Mouse (Mus musculus) ES-Bruce4 (cell line): Measurements from ENCODE around the gene Lats2. TPM values are rescaled to one million over a fixed set of nuclear protein-coding genes. Genes with fewer than 3 reads are reported as not detected.

Experiments used
- H3K27ac ChIP-seq: 2 replicates; pipeline ENCODE4 v1.5.1; 2012; ENCODE audit warnings: low read length, inconsistent platforms; ENCODE audit not compliant: insufficient read depth
- H3K27me3 ChIP-seq: 2 replicates; pipeline ENCODE4 v1.6.1; 2012; ENCODE audit warnings: mild to moderate bottlenecking, low read length, inconsistent platforms; ENCODE audit not compliant: control insufficient read depth, poor library complexity, insufficient read depth, severe bottlenecking
- H3K36me3 ChIP-seq: 2 replicates; pipeline ENCODE4 v1.6.1; 2012; ENCODE audit warnings: inconsistent platforms, mild to moderate bottlenecking, low read length, moderate library complexity; ENCODE audit not compliant: control insufficient read depth, poor library complexity, insufficient read depth, severe bottlenecking
- H3K4me1 ChIP-seq: one replicate; pipeline ENCODE4 v1.8.1; 2011; ENCODE audit warnings: low read length; ENCODE audit not compliant: control insufficient read depth, insufficient read depth
- H3K4me3 ChIP-seq: 2 replicates; pipeline ENCODE4 v1.5.1; 2011; ENCODE audit warnings: low read depth, mild to moderate bottlenecking, low read length
- H3K9ac ChIP-seq: 2 replicates; pipeline ENCODE4 v1.6.1; 2012; ENCODE audit warnings: low read depth, mild to moderate bottlenecking, inconsistent platforms; ENCODE audit not compliant: poor library complexity, severe bottlenecking
- H3K9me3 ChIP-seq: replicated peaks from 2 replicates; pipeline ENCODE4 v1.6.1; 2012; ENCODE audit warnings: mild to moderate bottlenecking, low read length, inconsistent platforms; ENCODE audit not compliant: control insufficient read depth, poor library complexity, insufficient read depth, severe bottlenecking
- CTCF ChIP-seq: IDR thresholded peaks from one replicate; pipeline ENCODE4 v1.8.1; 2011; ENCODE audit warnings: low read depth, low read length
- EP300 ChIP-seq: IDR thresholded peaks from 2 replicates; pipeline ENCODE4 v1.6.1; 2011; ENCODE audit warnings: low read depth, low read length; ENCODE audit not compliant: insufficient read depth
- POLR2A ChIP-seq: IDR thresholded peaks from one replicate; pipeline ENCODE4 v1.8.1; 2011; ENCODE audit warnings: low read length; ENCODE audit not compliant: insufficient read depth
- polyA plus RNA-seq: library from polyadenylated mRNA; stranded (reverse); fragments of >200 nt; gene quantifications from 2 replicates; pipeline ENCODE4 v1.2.4, GENCODE M21; 2011; ENCODE audit warnings: low read depth; ENCODE audit not compliant: missing spikeins, insufficient read depth, insufficient read length

Lats2 gene
- polyA plus RNA-seq, 1 experiment: 18.4 TPM

DNA sequence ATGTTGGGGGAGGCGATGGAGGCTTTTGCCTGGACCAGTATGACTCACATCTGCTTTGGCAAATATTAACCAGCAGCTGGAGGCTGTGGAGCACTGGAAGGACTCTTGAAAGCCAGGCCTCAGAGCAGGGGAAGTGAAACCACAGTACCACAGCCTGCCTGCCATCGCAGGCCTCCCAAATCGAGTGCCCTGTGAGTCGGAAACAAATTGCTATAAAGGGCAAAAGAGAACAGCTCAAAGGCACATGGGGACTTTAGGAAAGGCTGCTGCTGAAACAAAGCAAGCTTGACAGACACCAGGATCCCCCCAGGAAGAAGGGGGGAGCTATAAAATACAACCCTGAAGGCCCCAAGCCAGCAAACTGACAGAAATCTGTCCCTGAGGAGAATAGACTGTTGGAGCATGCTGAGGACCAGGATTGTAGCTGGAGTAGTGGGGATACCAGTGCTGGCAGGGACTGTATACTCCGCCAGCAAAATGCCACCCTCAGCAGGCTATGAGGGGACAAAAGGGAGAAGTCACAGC, 28.2 kb downstream of the Lats2 start:
- no peak overlapping the region for H3K27ac ChIP-seq
- no peak for TF ChIP-seq EP300
- TF ChIP-seq CTCF: no peak
- TF ChIP-seq POLR2A: no peak
- H3K36me3 ChIP-seq: no peaks in the 10 kb centered on the region
- no peak overlapping the region for H3K9ac ChIP-seq
- no peak overlapping the region for H3K4me3 ChIP-seq
- no peaks in the 10 kb centered on the region for H3K9me3 ChIP-seq
- peaks cover 6% of the 10 kb centered on the region for H3K4me1 ChIP-seq
- no peaks in the 10 kb centered on the region; the same call in none of the 2 replicates for H3K27me3 ChIP-seq

GRCm38 (mm10) chr14:57729364-57729763, 28.8 kb downstream of the Lats2 start:
- no peak for TF ChIP-seq CTCF
- TF ChIP-seq EP300: no peak
- TF ChIP-seq POLR2A: no peak
- H3K9me3 ChIP-seq: no peaks in the 10 kb centered on the region
- no peaks in the 10 kb centered on the region for H3K36me3 ChIP-seq
- no peak overlapping the region for H3K27ac ChIP-seq
- H3K4me1 ChIP-seq: peaks cover 6% of the 10 kb centered on the region
- H3K27me3 ChIP-seq: no peaks in the 10 kb centered on the region
- no peak overlapping the region for H3K4me3 ChIP-seq
- no peak overlapping the region for H3K9ac ChIP-seq

DNA sequence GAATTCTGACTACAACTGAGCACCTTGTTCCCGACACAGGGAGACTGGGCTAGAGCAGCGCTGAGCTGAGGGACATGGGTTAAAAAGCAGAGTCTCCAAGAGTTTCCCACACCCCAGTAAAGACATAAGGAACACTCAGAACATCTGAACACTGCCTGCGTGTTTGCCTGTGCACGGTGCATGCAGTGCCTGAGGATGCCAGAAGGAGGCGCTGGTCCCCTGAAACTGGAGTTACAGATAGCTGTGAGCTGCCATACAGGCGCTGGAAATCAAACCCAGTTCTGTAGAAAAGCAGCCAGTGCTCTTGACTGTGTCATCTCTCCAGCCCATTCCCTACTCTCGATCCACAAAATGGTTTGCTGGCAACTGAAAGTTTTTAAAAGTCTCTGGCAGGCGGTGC, 32.0 kb downstream of the Lats2 start:
- H3K9ac ChIP-seq: no peak overlapping the region
- no peak overlapping the region for H3K4me3 ChIP-seq
- no peaks in the 10 kb centered on the region for H3K27me3 ChIP-seq
- H3K36me3 ChIP-seq: no peaks in the 10 kb centered on the region
- H3K9me3 ChIP-seq: no peaks in the 10 kb centered on the region
- TF ChIP-seq POLR2A: no peak
- peak; percentile 94 for TF ChIP-seq CTCF
- H3K27ac ChIP-seq: no peak overlapping the region
- H3K4me1 ChIP-seq: no peaks in the 10 kb centered on the region

- no peaks in the 10 kb centered on the region for H3K9me3 ChIP-seq
- no peak overlapping the region for H3K27ac ChIP-seq
- H3K4me3 ChIP-seq: no peak overlapping the region
- no peaks in the 10 kb centered on the region for H3K4me1 ChIP-seq
- no peaks in the 10 kb centered on the region for H3K27me3 ChIP-seq
- H3K36me3 ChIP-seq: no peaks in the 10 kb centered on the region
- TF ChIP-seq CTCF: no peak
- TF ChIP-seq POLR2A: no peak
- no peak overlapping the region for H3K9ac ChIP-seq
These were observed 33.7 kb downstream of the Lats2 start for GRCm38 (mm10) chr14:57724473-57724872.

DNA sequence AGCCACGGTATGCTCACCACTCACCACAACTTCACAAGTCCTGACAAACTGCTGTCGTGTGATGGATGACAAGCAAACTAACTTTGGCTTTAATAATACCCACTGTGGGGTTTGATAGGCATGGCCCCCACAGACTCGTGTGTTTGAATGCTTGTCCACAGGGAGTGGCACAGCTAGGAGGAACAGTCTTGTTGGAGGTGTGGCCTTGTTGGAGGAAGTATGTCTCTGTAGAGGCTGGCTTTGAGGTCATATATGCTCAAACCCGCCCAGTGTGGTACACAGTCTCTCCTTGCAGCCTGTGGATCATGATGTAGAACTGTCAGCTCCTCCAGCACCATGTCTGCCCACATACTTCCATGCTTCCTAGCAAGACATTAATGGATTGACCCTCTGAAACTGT, 39.9 kb downstream of the Lats2 start:
- no peaks in the 10 kb centered on the region for H3K4me1 ChIP-seq
- no peaks in the 10 kb centered on the region for H3K27me3 ChIP-seq
- no peaks in the 10 kb centered on the region for H3K9me3 ChIP-seq
- no peak overlapping the region for H3K27ac ChIP-seq
- H3K36me3 ChIP-seq: no peaks in the 10 kb centered on the region
- no peak overlapping the region for H3K9ac ChIP-seq
- no peak for TF ChIP-seq CTCF
- TF ChIP-seq EP300: no peak
- no peak for TF ChIP-seq POLR2A
- H3K4me3 ChIP-seq: no peak overlapping the region

DNA sequence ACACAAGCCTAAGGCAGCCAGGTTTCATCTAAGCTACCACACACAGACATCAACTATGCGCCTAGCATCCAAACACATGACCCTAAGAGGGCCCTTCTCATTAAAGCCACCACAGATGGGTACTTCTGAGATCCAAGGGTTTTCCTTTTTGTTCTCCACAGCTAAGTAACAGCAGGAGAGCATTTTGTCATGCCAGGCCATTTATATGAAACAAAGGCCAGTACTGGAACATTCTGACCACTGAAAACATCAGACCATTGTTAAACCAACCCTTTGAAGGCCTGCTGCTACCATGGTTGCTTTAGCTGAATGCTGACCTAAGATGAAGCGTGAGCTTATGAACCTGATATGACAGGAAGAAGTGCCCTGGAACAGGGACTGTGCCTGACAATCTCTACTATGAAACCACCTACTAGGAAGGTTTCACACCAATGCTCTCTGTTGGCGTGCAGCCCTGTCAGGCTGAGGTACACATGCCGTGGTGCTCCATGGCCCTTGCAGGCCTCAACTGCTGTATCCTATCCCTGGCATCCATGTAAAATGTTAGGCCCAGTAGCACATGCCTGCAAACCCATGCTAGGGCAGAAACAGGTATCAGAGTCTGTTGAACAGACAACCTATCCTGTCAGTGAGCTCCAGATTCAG, 41.5 kb downstream of the Lats2 start:
- Histone ChIP-seq H3K4me1 (no peaks in the 10 kb centered on the region), H3K36me3 (no peaks in the 10 kb centered on the region), H3K9me3 (no peaks in the 10 kb centered on the region), H3K27me3 (no peaks in the 10 kb centered on the region), H3K27ac (no peak overlapping the region), H3K9ac (no peak overlapping the region), H3K4me3 (no peak overlapping the region)
- TF ChIP-seq CTCF (no peak), POLR2A (no peak), EP300 (no peak)
